Mouse (Mus musculus) hindbrain, embryonic 10.5 days (tissue): ENCODE results near the gene Togaram1. TPM values are rescaled to one million over a fixed set of nuclear protein-coding genes. Genes with fewer than 3 reads are reported as not detected.

Experiments
- DNase-seq: peaks from one replicate; pipeline ENCODE4 v3.0.0-alpha.2; 2017; ENCODE audit warnings: low spot score
- H3K27ac ChIP-seq: fragments of 300-500 bp; sonication (generic); 2 replicates; pipeline ENCODE4 v1.5.1; 2016; ENCODE audit warnings: mild to moderate bottlenecking, moderate library complexity
- H3K27me3 ChIP-seq: fragments of 300-500 bp; sonication (generic); 2 replicates; pipeline ENCODE4 v1.6.1; 2016; ENCODE audit warnings: mild to moderate bottlenecking; ENCODE audit not compliant: poor library complexity, insufficient read depth, severe bottlenecking
- H3K36me3 ChIP-seq: fragments of 300-500 bp; sonication (generic); 2 replicates; pipeline ENCODE4 v1.6.1; 2016; ENCODE audit warnings: mild to moderate bottlenecking, moderate library complexity
- H3K4me1 ChIP-seq: fragments of 300-500 bp; sonication (generic); replicated peaks from 2 replicates; pipeline ENCODE4 v1.6.1; 2016; ENCODE audit warnings: mild to moderate bottlenecking
- H3K4me3 ChIP-seq: fragments of 300-500 bp; sonication (generic); 2 replicates; pipeline ENCODE4 v1.5.1; 2016; ENCODE audit warnings: mild to moderate bottlenecking, moderate library complexity
- H3K9me3 ChIP-seq: fragments of 300-500 bp; sonication (generic); 2 replicates; pipeline ENCODE4 v1.6.1; 2016; ENCODE audit warnings: mild to moderate bottlenecking, moderate library complexity
- WGBS: fragments of 180-500 bp; shearing (Covaris S2); methylation state at CpG from one replicate; pipeline ENCODE4 v1.1.7; 2016; 5-methylcytosine and 5-hydroxymethylcytosine counted together
- polyA plus RNA-seq: library from polyadenylated mRNA; unstranded; fragments of >200 nt; fragmentation: Nextera tagmentation; extraction: Ambion mirVana; gene quantifications from 2 replicates; pipeline ENCODE4 v1.2.1, GENCODE M21; 2016

Gene Togaram1
- polyA plus RNA-seq, 1 experiment from 2014 or later, result 22.2 TPM

DNA sequence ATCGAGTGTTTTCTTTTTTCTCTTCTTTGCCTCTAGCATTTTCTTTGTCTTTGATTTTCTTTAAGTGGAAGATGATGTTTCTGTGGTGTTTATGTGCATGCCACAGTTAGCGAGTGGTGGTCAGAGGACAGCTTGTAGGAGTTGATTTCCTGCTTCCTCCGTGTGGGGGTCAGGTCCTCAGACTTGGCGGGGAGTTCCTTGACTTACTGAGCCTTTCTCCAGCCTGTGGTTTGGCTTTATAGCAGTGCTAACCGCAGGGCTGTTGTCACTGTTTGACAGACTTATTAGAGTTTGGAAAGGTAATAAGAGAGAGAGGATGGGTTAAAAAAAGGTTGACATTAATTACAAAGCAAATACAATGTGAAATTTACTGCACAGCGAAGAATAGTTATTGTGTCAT, 10.0 kb downstream of the Togaram1 start:
- no peaks in the 10 kb centered on the region for H3K27me3 ChIP-seq
- no peak overlapping the region for H3K4me3 ChIP-seq
- H3K36me3 ChIP-seq, result peaks cover 51% of the 10 kb centered on the region
- no peak for DNase-seq
- peaks cover 12% of the 10 kb centered on the region for H3K4me1 ChIP-seq
- no peaks in the 10 kb centered on the region for H3K9me3 ChIP-seq
- WGBS, result 80% methylated on average over 6 of the region's 6 CpGs
- H3K27ac ChIP-seq, result no peak overlapping the region

DNA sequence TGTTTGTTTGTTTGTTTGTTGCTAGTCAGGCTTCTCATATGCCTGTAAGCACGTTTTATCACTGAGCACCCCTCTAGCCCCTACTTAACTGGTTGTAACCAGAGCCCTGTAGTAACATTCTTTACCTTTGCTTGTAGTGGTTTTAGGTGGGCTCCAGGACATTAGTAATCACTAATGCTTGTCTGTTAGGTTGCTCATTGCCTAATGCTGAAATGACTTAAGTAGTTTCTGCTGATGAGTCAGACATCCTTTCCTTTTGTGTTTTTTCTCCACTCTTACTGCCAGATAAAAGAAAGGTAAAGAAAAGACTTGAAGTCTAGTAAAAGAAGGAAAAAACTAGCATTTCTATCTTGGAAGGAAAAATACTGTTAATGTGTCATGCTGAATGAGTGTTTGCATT, 10.6 kb downstream of the Togaram1 start:
- Histone ChIP-seq H3K9me3 (no peaks in the 10 kb centered on the region), H3K36me3 (peaks cover 50% of the 10 kb centered on the region), H3K4me3 (no peak overlapping the region), H3K27ac (no peak overlapping the region), H3K27me3 (no peaks in the 10 kb centered on the region), H3K4me1 (peaks cover 6% of the 10 kb centered on the region)
- whole genome bisulfite sequencing, result 71% methylated on average over 1 of the region's 1 CpGs
- DNase-seq, result no peak

DNA sequence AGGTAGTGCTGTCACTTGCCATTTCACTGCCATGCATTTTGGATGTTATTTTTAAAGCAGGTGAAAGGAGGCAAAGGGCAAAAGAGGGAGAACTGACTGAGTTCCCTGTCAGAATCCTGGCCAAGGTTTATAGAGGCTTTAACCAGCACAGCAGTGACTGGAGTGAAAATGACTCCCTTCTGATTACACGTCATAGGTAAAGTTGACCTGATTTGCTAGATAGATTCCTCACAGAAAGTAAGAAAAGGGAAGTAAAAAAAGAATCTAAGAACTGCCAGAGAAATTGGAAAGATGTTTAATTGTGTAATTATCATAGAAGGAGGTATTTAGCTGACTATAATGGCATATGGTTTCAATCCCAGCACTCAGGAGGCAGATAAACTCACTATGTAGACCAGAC, 11.9 kb downstream of the Togaram1 start:
- H3K4me3 ChIP-seq, result no peak overlapping the region
- no peaks in the 10 kb centered on the region for H3K9me3 ChIP-seq
- no peak for DNase-seq
- H3K27me3 ChIP-seq, result no peaks in the 10 kb centered on the region
- WGBS, result 93% methylated on average over 1 of the region's 1 CpGs
- H3K27ac ChIP-seq, result no peak overlapping the region
- no peaks in the 10 kb centered on the region for H3K4me1 ChIP-seq
- peaks cover 55% of the 10 kb centered on the region for H3K36me3 ChIP-seq

DNA sequence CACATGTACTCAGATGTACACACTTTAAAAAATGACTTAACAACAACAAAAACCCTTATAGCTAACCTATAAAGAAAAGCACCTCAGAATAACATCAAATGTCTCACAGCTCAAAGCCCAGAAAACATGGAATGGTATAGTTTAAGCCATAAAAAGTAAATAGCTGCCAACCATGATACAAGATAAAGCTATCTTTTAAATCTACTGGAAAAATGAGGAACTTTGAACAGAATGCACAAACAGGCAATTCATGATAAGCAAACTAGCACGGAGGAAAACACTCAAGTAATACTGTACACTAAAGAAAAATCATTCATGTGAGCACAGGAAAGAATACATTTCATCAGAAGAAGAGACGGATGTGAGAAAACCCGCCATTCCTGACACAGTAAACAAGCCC, 42.1 kb downstream of the Togaram1 start:
- H3K4me1 ChIP-seq, result no peaks in the 10 kb centered on the region
- H3K27ac ChIP-seq, result no peak overlapping the region
- DNase-seq, result no peak
- WGBS, result 91% methylated on average over 3 of the region's 3 CpGs
- no peaks in the 10 kb centered on the region for H3K27me3 ChIP-seq
- H3K9me3 ChIP-seq, result no peaks in the 10 kb centered on the region
- peaks cover 94% of the 10 kb centered on the region for H3K36me3 ChIP-seq
- no peak overlapping the region for H3K4me3 ChIP-seq

DNA sequence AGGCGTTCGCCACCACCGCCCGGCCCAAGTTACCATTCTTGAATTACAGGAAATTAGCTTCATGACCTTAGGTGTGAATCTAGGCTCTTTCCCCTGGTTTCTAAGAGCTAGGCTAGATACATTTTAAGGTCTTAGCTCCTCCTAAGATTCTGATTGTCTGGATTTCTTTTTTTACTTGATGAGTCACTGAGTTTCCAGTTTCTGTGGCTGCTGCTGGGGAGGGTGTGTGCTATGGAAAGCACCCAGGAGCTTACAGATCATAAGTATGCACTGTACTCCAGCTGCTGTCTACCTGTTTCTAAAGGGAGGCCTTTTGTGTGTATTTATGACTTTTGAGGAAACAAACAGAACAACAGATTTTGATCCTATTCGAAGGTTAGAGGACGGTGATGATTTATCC, 57.2 kb downstream of the Togaram1 start:
- DNase-seq, result no peak
- H3K27ac ChIP-seq, result no peak overlapping the region
- 98% methylated on average over 6 of the region's 6 CpGs for WGBS
- no peak overlapping the region for H3K4me3 ChIP-seq
- H3K4me1 ChIP-seq, result no peaks in the 10 kb centered on the region
- H3K36me3 ChIP-seq, result peaks cover 45% of the 10 kb centered on the region
- no peaks in the 10 kb centered on the region for H3K27me3 ChIP-seq
- H3K9me3 ChIP-seq, result peaks cover 5% of the 10 kb centered on the region; the same call in 1 of the 2 replicates

DNA sequence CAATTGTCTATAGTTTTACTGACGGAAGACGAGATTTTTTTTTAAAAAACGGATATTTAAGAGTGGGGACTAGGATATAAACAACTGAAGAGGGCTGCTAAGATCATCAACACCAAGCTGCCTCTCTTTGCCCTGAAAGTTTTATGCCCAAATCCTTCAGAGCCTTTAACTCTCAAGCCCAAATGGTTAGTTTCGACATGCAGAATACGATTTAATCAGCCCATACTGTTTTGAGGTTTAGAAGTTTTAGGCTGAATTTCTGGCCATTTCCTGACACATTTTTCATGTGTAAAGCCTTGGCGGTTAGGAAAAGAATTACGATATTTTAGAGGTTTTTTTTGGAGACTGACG, 70.2 kb downstream of the Togaram1 start:
- DNase-seq, result no peak
- peaks cover 20% of the 10 kb centered on the region for H3K4me1 ChIP-seq
- H3K36me3 ChIP-seq, result peaks cover 7% of the 10 kb centered on the region; the same call in 1 of the 2 replicates
- 49% methylated on average over 8 of the region's 8 CpGs for WGBS
- no peaks in the 10 kb centered on the region for H3K27me3 ChIP-seq
- peak overlapping the region; percentile 98 for H3K27ac ChIP-seq
- no peaks in the 10 kb centered on the region for H3K9me3 ChIP-seq
- H3K4me3 ChIP-seq, result peak overlapping the region; percentile 94

DNA sequence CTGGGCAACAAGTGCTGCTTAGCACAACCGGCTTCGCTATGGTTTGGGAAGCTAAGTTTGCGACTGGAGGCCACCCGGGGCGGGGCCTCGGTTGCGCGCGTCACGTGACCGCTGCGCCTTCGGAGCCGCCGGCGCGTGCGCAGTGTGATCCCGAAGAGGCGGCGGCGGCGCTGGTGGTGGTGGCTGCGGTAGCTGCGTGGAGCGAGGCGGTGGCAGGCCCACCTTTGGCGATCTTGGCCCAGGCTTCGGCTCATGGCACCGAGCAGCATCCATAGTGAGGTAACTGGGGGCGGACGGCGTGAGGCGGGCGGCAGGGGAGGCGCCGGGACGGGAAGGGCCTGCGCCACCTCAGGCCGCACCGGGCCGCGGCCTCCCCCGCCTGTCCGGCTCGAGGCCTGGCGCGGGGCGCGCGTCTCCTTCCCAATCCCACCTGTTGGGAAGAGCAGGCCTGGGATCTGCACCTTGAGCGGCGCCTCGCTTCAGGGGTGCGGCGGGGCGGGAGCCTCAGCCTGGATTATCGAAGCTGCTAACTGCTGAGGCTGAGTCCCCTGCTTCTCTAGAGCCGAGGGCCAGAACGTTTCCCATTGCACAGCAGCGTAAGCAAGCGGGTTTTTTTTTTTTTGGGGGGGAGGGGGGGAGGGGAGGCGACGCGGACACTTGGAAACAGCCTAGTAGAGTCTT, 70.7 kb downstream of the Togaram1 start, which contains the start of gene Prpf39:
TSS of gene Prpf39 (plus strand) at position 144 of the 681 bp plus-strand sequence.
- peak within 1 kb of the TSS; percentile 94 for H3K4me3 ChIP-seq
- peaks cover 7% of the 10 kb centered on the region; the same call in 1 of the 2 replicates for H3K36me3 ChIP-seq
- no peaks in the 10 kb centered on the region for H3K27me3 ChIP-seq
- H3K4me1 ChIP-seq, result peaks cover 20% of the 10 kb centered on the region
- peak; percentile 87 for DNase-seq
- H3K9me3 ChIP-seq, result no peaks in the 10 kb centered on the region
- peak within 1 kb of the TSS; percentile 98 for H3K27ac ChIP-seq
- under 1% methylated on average over 65 of the region's 65 CpGs for WGBS

DNA sequence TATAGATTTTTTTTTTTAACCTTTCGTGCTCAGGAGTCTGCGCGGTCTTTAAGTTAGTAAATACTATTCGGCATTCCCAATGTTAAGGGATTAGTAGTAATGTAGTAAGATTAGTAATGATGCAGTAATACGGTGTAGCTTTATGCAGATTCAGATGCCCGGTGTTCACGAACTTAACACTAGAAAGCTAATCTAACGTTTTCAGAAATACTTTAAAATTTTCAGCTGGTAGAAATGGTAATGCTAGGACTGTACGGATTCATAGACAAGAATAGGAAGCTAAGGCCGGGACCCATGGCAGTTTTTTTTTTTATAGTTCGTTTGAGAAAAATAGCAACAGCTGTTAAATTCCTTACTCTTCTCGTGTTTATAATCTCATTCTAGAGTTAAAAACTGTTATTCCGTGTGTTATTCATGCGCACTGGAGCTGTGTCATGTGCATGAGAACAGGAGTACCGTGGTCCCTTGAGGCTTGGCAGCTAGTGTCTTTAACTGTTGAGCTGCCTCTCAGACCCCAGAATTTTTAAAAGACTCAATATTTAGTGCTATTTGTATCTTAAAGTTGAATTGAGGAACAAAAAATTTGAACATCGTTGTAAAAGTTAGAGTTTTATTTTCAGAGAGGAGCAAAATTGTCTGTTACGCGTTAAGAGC, 71.4 kb downstream of the Togaram1 start:
- Histone ChIP-seq H3K9me3 (no peaks in the 10 kb centered on the region), H3K4me3 (peak overlapping the region; percentile 94), H3K4me1 (peaks cover 20% of the 10 kb centered on the region), H3K27me3 (no peaks in the 10 kb centered on the region), H3K27ac (peak overlapping the region; percentile 98), H3K36me3 (peaks cover 11% of the 10 kb centered on the region; the same call in 1 of the 2 replicates)
- DNase-seq, result no peak
- 23% methylated on average over 18 of the region's 18 CpGs for WGBS

DNA sequence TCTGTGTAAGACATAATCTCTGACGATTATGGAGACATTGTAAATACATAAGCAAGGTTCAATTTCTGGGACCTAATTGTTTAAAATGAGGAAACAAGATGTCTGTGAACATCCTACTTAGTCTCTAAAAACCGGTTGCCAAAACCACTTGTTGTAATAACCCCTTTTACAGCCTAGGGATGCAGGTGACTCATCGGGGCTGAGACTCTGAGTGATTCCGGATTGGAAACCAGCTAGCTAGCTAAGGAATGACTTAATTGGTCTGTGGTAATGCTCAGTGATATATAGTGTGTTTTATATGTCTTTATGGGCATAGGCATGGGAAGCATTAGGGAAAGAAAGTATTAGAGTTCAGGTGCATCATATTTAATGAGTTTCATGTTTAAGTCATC, 71.9 kb downstream of the Togaram1 start:
- no peak overlapping the region for H3K27ac ChIP-seq
- no peaks in the 10 kb centered on the region for H3K9me3 ChIP-seq
- 71% methylated on average over 4 of the region's 4 CpGs for WGBS
- no peak for DNase-seq
- peak overlapping the region; percentile 94 for H3K4me3 ChIP-seq
- H3K27me3 ChIP-seq, result no peaks in the 10 kb centered on the region
- peaks cover 20% of the 10 kb centered on the region for H3K4me1 ChIP-seq
- H3K36me3 ChIP-seq, result peaks cover 17% of the 10 kb centered on the region; the same call in 1 of the 2 replicates

DNA sequence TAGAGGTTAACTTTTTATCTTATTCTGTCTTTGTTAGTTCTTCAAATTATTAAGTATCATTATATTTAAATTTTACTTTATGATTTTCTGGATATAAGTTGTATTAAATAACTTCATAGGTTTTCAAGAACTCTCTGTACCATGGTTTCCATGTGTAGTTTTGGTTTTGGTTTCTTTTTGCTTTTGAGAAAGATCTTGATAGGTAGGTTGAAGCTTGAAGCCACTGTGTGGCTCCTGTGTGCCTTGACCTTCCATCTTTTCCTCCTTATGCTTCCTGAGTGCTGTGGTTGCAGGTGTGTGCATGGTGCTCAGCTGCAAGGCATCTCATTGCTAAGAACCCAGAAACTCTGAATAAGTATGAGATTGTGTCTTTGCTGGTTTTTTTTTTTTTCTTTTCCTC, 83.2 kb downstream of the Togaram1 start:
- Histone ChIP-seq H3K27ac (no peak overlapping the region), H3K36me3 (peaks cover 84% of the 10 kb centered on the region), H3K9me3 (no peaks in the 10 kb centered on the region), H3K4me3 (no peak overlapping the region), H3K4me1 (no peaks in the 10 kb centered on the region), H3K27me3 (no peaks in the 10 kb centered on the region)
- no peak for DNase-seq

DNA sequence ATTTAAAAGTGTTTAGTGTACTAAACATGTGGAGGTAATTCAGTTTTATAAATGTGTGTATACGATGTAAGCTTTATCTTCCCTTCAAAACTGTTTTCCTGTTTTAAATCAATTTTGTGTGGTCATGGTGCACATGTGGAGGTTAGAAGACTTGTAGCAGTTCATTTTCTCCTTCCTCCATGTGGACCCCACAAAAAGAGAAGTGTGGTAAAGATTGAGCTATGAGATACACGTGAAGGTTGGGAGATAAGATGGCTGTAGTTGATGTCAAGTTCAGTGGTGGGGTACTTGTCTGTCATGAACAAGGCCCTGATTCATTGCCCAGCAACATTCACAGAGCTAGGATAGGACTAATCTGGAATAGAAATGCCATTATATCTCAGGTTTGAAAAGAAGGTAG, 92.6 kb downstream of the Togaram1 start:
- Histone ChIP-seq H3K27ac (no peak overlapping the region), H3K4me3 (no peak overlapping the region), H3K36me3 (peaks cover 95% of the 10 kb centered on the region), H3K9me3 (no peaks in the 10 kb centered on the region), H3K27me3 (no peaks in the 10 kb centered on the region), H3K4me1 (no peaks in the 10 kb centered on the region)
- WGBS, result 90% methylated on average over 2 of the region's 2 CpGs
- no peak for DNase-seq

DNA sequence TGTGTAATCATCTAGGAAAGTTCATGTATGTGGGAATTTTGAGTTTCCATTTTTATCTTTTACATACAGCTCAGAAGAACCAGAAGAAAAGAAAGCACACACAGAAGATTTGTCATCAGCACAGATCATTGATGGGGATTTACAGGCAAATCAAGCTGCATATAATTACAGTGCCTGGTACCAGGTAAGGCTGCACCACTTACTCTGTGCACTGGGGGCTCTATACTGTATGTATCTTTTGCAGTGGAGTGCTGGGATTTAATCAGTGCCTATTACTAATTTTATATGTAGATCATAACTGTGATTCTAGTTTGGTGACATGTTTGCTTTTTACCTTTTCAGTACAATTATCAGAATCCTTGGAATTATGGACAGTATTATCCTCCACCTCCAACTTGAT, 95.5 kb downstream of the Togaram1 start:
- no peak overlapping the region for H3K4me3 ChIP-seq
- no peak overlapping the region for H3K27ac ChIP-seq
- H3K27me3 ChIP-seq, result no peaks in the 10 kb centered on the region
- H3K36me3 ChIP-seq, result peaks cover 96% of the 10 kb centered on the region
- DNase-seq, result no peak
- H3K4me1 ChIP-seq, result no peaks in the 10 kb centered on the region
- H3K9me3 ChIP-seq, result no peaks in the 10 kb centered on the region

DNA sequence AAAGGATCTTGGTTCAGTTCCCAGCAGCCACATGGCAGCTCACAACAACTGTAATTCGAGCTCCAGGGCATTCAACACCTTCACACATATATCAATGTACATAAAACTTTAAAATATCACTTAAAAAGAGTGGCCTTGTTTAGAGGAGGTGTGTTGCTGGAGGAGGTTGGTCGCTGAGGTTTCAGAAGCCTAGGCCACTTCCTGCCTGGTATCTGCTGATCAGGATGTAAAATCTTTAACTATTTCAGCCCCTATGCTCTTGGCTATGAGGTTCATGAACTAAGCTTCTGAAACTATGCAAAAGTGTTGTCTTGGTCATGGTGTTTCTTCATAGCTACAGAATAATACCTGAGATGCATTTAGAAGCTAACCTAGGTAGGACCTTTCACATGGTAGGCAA, 99.6 kb downstream of the Togaram1 start:
- no peak overlapping the region for H3K4me3 ChIP-seq
- no peak for DNase-seq
- no peaks in the 10 kb centered on the region for H3K27me3 ChIP-seq
- no peak overlapping the region for H3K27ac ChIP-seq
- H3K4me1 ChIP-seq, result no peaks in the 10 kb centered on the region
- no peaks in the 10 kb centered on the region for H3K9me3 ChIP-seq
- 77% methylated on average over 2 of the region's 2 CpGs for WGBS
- peaks cover 97% of the 10 kb centered on the region for H3K36me3 ChIP-seq
